Mouse (Mus musculus) ES-Bruce4 (cell line): ENCODE data around the gene Gm8126. TPM values are rescaled to one million over a fixed set of nuclear protein-coding genes. Genes with fewer than 3 reads are reported as not detected.
"Not testable (repeated sequence)": the region's sequence is repeated elsewhere in the genome, so short reads cannot be mapped to it uniquely, and the experiment has no call there.

Experiments
- H3K27ac ChIP-seq: 2 replicates; pipeline ENCODE4 v1.5.1; 2012; ENCODE audit warnings: low read length, inconsistent platforms; ENCODE audit not compliant: insufficient read depth
- H3K27me3 ChIP-seq: 2 replicates; pipeline ENCODE4 v1.6.1; 2012; ENCODE audit warnings: mild to moderate bottlenecking, low read length, inconsistent platforms; ENCODE audit not compliant: control insufficient read depth, poor library complexity, insufficient read depth, severe bottlenecking
- H3K36me3 ChIP-seq: 2 replicates; pipeline ENCODE4 v1.6.1; 2012; ENCODE audit warnings: inconsistent platforms, mild to moderate bottlenecking, low read length, moderate library complexity; ENCODE audit not compliant: control insufficient read depth, poor library complexity, insufficient read depth, severe bottlenecking
- H3K4me1 ChIP-seq: one replicate; pipeline ENCODE4 v1.8.1; 2011; ENCODE audit warnings: low read length; ENCODE audit not compliant: control insufficient read depth, insufficient read depth
- H3K4me3 ChIP-seq: 2 replicates; pipeline ENCODE4 v1.5.1; 2011; ENCODE audit warnings: low read depth, mild to moderate bottlenecking, low read length
- H3K9ac ChIP-seq: 2 replicates; pipeline ENCODE4 v1.6.1; 2012; ENCODE audit warnings: low read depth, mild to moderate bottlenecking, inconsistent platforms; ENCODE audit not compliant: poor library complexity, severe bottlenecking
- H3K9me3 ChIP-seq: replicated peaks from 2 replicates; pipeline ENCODE4 v1.6.1; 2012; ENCODE audit warnings: mild to moderate bottlenecking, low read length, inconsistent platforms; ENCODE audit not compliant: control insufficient read depth, poor library complexity, insufficient read depth, severe bottlenecking
- polyA plus RNA-seq: library from polyadenylated mRNA; stranded (reverse); fragments of >200 nt; gene quantifications from 2 replicates; pipeline ENCODE4 v1.2.4, GENCODE M21; 2011; ENCODE audit warnings: low read depth; ENCODE audit not compliant: missing spikeins, insufficient read depth, insufficient read length

The Gm8126 gene
- not detected in 2 replicates for polyA plus RNA-seq

DNA sequence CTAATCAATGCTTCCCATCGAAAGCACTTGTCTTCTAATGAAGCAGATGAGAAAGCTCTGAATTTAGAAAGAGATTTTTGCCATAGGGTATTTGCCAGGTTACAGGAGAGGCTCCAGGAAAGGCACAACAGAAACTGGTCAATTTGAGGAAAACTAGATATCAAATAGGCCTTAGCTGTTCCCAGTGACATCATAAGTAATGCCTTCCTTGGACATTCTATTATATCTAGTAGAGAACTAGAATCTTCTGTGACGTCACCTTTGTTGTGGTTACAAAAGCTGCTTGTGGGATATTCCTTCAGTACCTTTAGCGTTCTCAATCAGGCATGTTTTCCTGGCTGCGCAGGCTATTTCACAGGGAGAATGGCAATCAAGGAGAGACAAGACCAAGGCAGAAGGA lies at the start of gene Gm8126:
Gene Gm8126, plus strand, starts transcription at position 301 of the 400 bp plus-strand sequence.
- H3K27me3 ChIP-seq, H3K27ac ChIP-seq, H3K9me3 ChIP-seq, H3K4me1 ChIP-seq, H3K9ac ChIP-seq, H3K36me3 ChIP-seq, H3K4me3 ChIP-seq: not testable (repeated sequence)

DNA sequence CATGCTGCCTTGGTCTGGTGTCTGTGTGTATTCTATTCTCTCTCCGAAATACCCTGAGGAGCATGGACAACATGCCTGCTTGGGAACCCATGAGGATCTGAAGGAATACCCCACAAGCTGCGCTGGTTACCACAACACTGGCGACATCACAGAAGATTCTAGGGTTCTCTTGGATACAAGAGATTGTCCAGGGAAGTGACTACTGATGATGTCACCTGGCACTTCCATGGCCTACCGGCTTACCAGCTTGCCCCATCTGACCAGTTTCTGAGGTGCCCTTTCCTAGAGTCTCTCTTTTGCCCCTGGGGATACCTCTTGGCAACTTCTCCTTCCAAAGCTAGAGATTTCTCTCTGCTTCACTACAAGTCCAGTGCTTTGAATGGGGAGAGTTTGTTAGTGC lies 23.2 kb upstream of the Gm8126 start, which contains the start of gene Gm8122:
Gene Gm8122, minus strand, starts transcription at position 101 of the 400 bp plus-strand sequence.
- H3K27me3 ChIP-seq: not testable (repeated sequence)

DNA sequence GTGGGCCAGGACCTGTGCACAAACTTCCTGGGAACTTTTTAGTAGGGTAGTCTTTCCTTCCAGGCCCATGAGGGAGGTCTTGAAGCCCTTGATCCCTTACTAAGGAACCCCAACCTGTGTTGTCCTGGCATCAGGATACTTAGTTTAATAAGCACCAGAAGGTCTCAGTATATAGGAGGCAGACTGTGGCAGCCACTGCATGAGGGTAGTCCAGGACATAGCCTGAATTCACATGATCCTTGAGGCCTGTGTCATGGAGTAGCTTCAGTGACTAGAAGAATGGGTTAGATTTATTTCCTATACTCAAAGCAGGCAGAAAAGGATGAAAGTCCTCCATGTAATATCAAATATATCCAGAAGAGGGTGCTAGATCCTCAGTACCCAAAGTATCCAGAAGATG lies 20.7 kb upstream of the Gm8126 start:
- not testable (repeated sequence) for H3K4me3 ChIP-seq, H3K36me3 ChIP-seq, H3K9me3 ChIP-seq, H3K27ac ChIP-seq, H3K27me3 ChIP-seq, H3K4me1 ChIP-seq, H3K9ac ChIP-seq

More for the DNA sequence above, 23.2 kb upstream of the Gm8126 start, which contains the start of gene Gm8122:
- H3K9ac ChIP-seq, H3K36me3 ChIP-seq, H3K9me3 ChIP-seq, H3K4me1 ChIP-seq, H3K4me3 ChIP-seq, H3K27ac ChIP-seq: not testable (repeated sequence)

DNA sequence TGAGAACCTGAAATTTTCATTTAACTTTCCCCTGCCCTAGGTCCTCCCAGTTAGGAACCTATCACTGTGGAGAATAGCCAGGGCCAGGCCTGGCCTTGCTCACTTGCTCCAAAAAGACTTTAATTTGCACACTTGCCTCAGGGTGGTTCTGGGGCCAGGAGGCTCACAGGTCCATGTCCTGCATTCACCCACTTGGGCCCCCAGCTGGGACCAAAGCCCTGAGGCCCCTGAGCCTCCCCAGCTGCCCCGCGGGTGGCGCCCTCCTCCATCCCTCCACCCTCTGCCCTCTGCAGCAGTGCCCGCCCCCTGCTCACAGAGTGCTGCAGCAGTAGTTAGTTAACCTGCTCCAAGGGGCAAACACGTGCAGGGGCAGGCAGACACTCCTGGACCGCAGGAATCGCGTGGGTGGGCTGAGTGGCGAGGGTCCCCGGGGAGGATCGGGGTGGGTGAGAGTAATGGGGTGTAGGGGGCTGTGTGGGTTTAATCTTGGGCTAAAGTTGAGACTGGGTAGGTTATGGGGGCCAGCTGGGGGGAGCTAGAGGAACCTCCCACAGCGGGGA lies 8.8 kb upstream of the Gm8126 start:
- not testable (repeated sequence) for H3K9ac ChIP-seq, H3K9me3 ChIP-seq, H3K36me3 ChIP-seq, H3K4me1 ChIP-seq, H3K4me3 ChIP-seq, H3K27ac ChIP-seq, H3K27me3 ChIP-seq

DNA sequence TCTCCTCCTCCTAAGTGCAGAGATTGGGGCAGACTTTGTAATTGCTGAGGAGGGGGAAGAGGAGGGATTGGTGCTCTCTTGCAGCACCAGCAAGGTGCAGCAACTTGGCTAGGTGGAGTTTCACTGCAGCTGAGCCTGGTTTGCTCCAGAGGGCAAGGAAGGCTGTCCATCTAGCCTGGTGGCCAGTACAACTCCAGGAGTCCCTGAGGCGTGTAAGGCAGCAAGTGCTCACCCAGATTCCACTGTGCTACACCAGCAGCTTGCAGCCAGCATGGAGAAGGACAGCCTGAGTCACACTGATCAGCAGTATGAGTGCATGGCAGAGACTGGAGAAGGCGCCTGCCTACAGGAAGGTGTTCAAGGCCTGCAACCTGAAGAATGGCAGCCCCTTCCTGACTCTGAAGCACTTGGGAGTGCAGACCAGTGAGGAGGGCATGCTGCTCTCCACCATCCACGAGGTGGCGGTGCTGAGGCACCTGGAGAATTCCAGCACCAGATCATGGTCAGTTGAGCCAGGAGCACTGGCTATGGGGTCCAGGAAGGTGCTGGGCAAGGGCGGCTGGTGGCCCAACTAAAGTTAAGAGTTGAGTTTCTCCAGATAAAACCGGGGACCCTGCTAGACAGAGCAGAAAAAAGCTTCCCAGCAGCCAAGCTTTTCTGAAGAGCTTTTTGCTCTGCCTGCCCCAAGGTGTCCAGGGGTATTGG lies 7.7 kb upstream of the Gm8126 start:
- not testable (repeated sequence) for H3K27me3 ChIP-seq, H3K27ac ChIP-seq, H3K36me3 ChIP-seq, H3K9ac ChIP-seq, H3K4me1 ChIP-seq, H3K4me3 ChIP-seq, H3K9me3 ChIP-seq

DNA sequence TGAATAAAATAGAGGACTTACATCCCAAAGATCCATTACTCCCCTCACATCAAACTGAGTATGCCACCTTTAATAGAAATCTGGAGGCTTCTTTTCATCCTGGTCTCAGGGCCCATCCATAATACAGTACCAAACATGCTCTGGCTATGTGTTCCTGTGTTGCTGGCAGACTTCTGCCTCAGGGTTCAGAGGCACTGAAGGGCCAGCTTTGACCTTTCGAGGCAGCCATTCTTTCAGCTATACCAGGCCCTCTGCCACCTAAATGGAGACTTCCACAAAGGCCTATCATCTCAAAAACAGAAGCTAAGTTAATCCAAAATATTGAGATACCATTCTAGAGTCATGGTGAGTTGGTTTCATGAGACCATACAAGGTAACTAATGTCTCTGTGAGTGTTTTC lies 1.9 kb upstream of the Gm8126 start:
- not testable (repeated sequence) for H3K4me1 ChIP-seq, H3K4me3 ChIP-seq, H3K9me3 ChIP-seq, H3K9ac ChIP-seq, H3K36me3 ChIP-seq, H3K27ac ChIP-seq, H3K27me3 ChIP-seq

DNA sequence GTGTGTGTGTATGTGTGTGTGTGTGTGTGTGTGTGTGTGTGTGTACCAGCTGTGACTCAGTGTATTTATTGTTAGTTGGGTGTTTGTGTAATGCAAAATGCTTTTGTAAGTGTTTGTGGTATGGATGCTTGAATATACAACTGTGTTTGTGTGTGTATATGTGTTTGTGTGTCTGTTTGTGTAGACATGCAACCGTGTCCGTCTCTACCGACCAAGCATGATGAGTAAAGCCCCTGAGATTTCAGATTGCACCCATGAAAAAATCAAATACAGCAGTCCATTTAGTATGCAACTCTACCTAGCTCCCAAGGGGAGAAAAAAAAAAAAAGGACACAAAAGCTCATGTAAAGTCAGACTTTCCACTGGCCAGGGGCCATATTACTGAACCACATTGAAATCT lies 5.0 kb downstream of the Gm8126 start:
- not testable (repeated sequence) for H3K27me3 ChIP-seq, H3K4me1 ChIP-seq

DNA sequence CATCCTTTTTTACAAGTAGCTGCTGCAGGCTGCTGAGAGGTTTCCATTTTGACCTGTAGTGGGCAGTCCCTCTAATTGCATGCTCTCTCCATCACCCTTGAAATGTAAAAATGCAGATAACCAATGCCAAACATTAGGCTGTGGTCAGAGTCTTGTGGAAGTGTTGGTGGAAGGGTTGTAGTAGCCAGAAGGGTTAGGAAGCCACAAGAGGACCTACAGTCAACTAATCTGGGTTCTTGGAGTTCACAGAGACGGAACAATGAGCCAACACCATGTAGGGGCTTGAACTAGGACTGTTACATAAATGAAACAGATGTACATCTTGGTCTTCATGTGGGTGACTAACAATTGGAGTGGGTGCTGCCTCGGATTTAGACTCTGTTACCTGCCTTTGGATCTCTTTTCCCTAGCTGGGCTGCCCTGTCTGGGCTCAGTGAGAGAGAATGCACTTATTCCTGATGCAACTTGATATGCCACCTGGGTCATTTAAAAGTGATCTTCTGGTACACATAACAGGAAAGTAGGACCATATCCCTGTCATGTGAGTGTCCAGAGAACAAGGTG lies 10.2 kb downstream of the Gm8126 start:
- H3K36me3 ChIP-seq, H3K9me3 ChIP-seq, H3K27ac ChIP-seq, H3K4me3 ChIP-seq, H3K9ac ChIP-seq, H3K27me3 ChIP-seq, H3K4me1 ChIP-seq: not testable (repeated sequence)

More for the DNA sequence above, 5.0 kb downstream of the Gm8126 start:
- not testable (repeated sequence) for H3K27ac ChIP-seq, H3K36me3 ChIP-seq, H3K9ac ChIP-seq, H3K4me3 ChIP-seq, H3K9me3 ChIP-seq

DNA sequence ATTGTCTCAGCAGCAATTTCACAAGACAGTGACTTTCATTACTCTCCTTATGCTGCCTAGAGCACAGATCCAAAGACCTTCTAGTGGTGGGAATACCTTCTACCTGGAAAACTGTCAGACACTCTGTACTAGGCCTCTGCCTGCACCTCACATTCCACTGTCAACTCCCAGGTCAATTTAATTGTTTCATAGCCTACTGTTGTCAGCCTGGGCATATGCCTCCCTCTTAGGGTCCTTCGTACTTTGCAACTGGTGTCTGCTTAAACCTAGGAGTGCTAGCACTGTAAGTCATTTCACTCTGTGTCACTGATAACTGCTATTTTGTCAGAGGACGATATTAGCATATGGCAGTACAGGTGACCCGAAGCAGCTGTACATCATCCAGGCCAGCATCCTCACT lies 10.8 kb downstream of the Gm8126 start:
- not testable (repeated sequence) for H3K4me1 ChIP-seq, H3K4me3 ChIP-seq, H3K9ac ChIP-seq, H3K36me3 ChIP-seq, H3K27me3 ChIP-seq, H3K9me3 ChIP-seq, H3K27ac ChIP-seq
